Mouse (Mus musculus) testis, adult 2 months (tissue): Measurements from ENCODE around the gene Zfp870. TPM values are rescaled to one million over a fixed set of nuclear protein-coding genes. Genes with fewer than 3 reads are reported as not detected.

Experiments used
- H3K27ac ChIP-seq: fragments of 200-500 bp; 2 replicates; pipeline ENCODE4 v1.5.1; 2012; ENCODE audit warnings: low read depth, low read length; ENCODE audit not compliant: control insufficient read depth, insufficient read depth
- H3K27me3 ChIP-seq: fragments of 200-500 bp; 2 replicates; pipeline ENCODE4 v1.6.1; 2012; ENCODE audit warnings: mild to moderate bottlenecking, low read length, moderate library complexity; ENCODE audit not compliant: control insufficient read depth, insufficient read depth
- H3K36me3 ChIP-seq: fragments of 200-500 bp; 2 replicates; pipeline ENCODE4 v1.6.1; 2012; ENCODE audit warnings: mild to moderate bottlenecking, low read length; ENCODE audit not compliant: control insufficient read depth, insufficient read depth
- H3K4me1 ChIP-seq: fragments of 200-500 bp; 2 replicates; pipeline ENCODE4 v1.6.1; 2012; ENCODE audit warnings: low read length; ENCODE audit not compliant: control insufficient read depth, insufficient read depth
- H3K4me3 ChIP-seq: fragments of 200-500 bp; 2 replicates; pipeline ENCODE4 v1.5.1; 2012; ENCODE audit warnings: low read depth, mild to moderate bottlenecking, low read length, moderate library complexity, mixed read lengths; ENCODE audit not compliant: control insufficient read depth
- CTCF ChIP-seq: fragments of 200-500 bp; IDR thresholded peaks from 2 replicates; pipeline ENCODE4 v1.5.1; 2012; ENCODE audit warnings: low read depth, mild to moderate bottlenecking, inconsistent platforms, low read length, moderate library complexity; ENCODE audit not compliant: control insufficient read depth, insufficient read depth, insufficient replicate concordance
- POLR2A ChIP-seq: fragments of 200-500 bp; IDR thresholded peaks from 2 replicates; pipeline ENCODE4 v1.6.1; 2012; ENCODE audit warnings: low read depth, mild to moderate bottlenecking, inconsistent platforms, low read length, moderate library complexity; ENCODE audit not compliant: control insufficient read depth
- polyA plus RNA-seq: library from polyadenylated mRNA; depleted of rRNA; stranded (reverse); fragments of >200 nt; gene quantifications from 2 replicates; pipeline ENCODE4 v1.2.3, GENCODE M21; 2012; rRNA removed

The Zfp870 gene
- polyA plus RNA-seq, 1 experiment: 0.30 TPM

GRCm38 (mm10) chr17:32851581-32851980, 39.9 kb downstream of the Zfp870 start:
- H3K4me1 ChIP-seq: peaks cover 3% of the 10 kb centered on the region
- H3K27me3 ChIP-seq: no peaks in the 10 kb centered on the region
- H3K27ac ChIP-seq: no peak overlapping the region
- no peak overlapping the region for H3K4me3 ChIP-seq
- TF ChIP-seq POLR2A (no peak), CTCF (no peak)
- no peaks in the 10 kb centered on the region for H3K36me3 ChIP-seq

GRCm38 (mm10) chr17:32841388-32841787, 50.1 kb downstream of the Zfp870 start:
- H3K27ac ChIP-seq: no peak overlapping the region
- no peaks in the 10 kb centered on the region for H3K36me3 ChIP-seq
- no peak overlapping the region for H3K4me3 ChIP-seq
- H3K4me1 ChIP-seq: no peaks in the 10 kb centered on the region
- TF ChIP-seq POLR2A (no peak), CTCF (no peak)
- no peaks in the 10 kb centered on the region for H3K27me3 ChIP-seq

DNA sequence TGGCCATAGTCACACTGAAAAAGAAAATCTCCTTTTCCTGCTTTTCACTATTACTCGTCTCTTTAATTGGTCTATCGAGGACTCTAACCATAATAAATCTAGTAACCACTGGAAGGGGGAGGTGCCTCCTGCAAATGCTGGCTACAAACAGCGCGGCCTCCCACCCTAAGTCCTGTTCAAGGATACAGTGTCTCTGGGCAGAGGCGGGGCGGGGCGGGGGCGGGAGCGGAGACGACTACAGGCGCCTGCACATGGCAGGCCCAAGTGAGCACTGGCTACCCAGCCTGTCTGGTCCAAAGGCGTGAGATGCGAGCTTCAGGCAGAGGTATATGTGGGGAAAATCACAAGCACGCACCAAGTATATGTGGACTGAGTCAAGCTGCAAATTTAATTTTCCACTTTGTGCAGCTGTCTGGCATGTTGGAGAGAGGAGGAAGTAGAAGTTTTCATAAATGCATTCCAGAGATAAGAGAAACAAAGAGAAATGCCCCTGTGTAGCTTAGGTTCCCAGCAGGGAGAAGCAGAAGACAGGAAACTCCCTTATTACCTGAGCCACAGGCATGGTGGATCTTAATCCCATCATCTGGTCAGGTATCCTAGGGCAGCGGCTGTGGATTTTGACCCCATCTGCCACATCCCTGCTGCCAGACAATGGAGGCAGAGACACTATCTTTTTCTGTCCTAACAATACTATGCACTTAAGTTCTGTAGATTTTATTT, 52.2 kb downstream of the Zfp870 start:
- H3K4me3 ChIP-seq: no peak overlapping the region
- H3K36me3 ChIP-seq: no peaks in the 10 kb centered on the region
- H3K27me3 ChIP-seq: no peaks in the 10 kb centered on the region
- TF ChIP-seq CTCF (no peak), POLR2A (no peak)
- no peak overlapping the region for H3K27ac ChIP-seq
- H3K4me1 ChIP-seq: no peaks in the 10 kb centered on the region

DNA sequence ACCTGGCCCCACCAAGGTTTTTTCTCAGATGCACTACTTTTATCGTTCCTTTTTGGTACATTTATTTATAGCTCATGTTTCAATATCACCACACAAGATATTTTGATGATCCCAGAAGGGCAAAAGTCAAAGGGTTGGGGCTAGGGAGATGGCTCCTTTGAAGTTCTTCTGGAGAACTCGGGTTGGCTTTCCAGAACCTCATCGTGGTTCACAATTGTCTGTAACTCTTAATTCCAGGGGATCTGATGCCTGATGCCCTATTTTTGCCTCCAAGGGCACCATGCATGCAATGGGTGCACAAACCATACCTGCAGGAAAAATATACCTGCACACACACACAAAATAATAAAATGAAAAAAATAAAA, 61.0 kb downstream of the Zfp870 start:
- peaks cover 7% of the 10 kb centered on the region for H3K4me1 ChIP-seq
- TF ChIP-seq CTCF (no peak), POLR2A (no peak)
- no peaks in the 10 kb centered on the region for H3K36me3 ChIP-seq
- no peaks in the 10 kb centered on the region for H3K27me3 ChIP-seq
- no peak overlapping the region for H3K27ac ChIP-seq
- no peak overlapping the region for H3K4me3 ChIP-seq

DNA sequence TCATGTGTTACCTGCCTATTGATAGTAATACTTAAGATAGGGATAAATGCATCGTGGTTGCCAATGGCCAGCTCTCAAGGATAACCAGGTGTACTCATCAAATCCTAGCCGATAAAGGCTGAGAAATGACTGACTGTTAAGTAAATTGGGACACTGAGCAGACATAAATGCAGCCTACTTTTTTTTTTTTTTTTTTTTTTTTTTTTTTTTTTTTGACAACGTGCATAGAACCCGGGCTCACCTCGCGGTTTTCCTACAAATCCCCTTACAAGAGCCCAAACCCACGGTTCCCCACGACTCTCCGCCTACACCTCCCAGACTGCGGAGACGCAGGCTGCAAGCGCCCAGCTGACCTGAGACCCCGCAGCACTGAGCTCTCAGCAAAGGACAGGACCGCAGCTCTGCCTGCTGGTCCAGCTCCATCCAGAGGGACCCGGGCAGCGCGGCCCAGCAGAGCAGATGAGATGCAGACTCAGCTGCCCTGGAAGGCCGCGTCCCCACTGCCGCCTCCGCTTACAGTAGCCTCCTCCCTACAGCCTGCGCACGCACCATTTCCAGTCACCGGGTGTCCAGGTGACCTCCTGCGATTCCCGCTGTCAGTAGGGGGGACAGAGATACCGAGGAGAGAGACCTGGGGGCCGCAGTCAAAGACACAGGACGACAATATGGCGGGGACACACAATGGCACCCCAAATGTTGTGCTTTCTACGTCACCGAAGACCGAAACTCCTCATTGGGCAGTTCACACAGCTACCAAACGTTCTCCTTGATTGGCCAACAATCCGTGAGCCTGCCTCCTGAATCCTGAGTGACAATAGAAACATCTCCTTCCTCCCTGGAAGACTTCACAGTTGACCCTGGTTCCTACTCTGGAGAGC, 61.7 kb downstream of the Zfp870 start, which contains the start of gene Zfp799:
TSS of gene Zfp799 (minus strand) at position 722 of the 878 bp plus-strand sequence.
- peaks cover 7% of the 10 kb centered on the region for H3K4me1 ChIP-seq
- H3K4me3 ChIP-seq: peak within 1 kb of the TSS; percentile 91
- no peaks in the 10 kb centered on the region for H3K27me3 ChIP-seq
- H3K27ac ChIP-seq: peak within 1 kb of the TSS; percentile 45; the same call in 1 of the 2 replicates
- no peaks in the 10 kb centered on the region for H3K36me3 ChIP-seq
- TF ChIP-seq POLR2A (0 out of 2 replicates have a peak, but pooled peaks have one; percentile 25), CTCF (no peak)

Other genes starting within 250 kb of the Zfp870 start
- 0.72 and 1.0 TPM in 2 replicates for gene Cyp4f40, start 232.7 kb downstream of the Zfp870 start, polyA plus RNA-seq
- 1.2 and 1.6 TPM in 2 replicates for gene Cyp4f15, start 206.0 kb downstream of the Zfp870 start, polyA plus RNA-seq
- gene Zfp871, start 103.4 kb downstream of the Zfp870 start, polyA plus RNA-seq: 1.5 and 2.0 TPM in 2 replicates
- gene Zfp811, start 81.7 kb downstream of the Zfp870 start, polyA plus RNA-seq: 0.05 and 0.10 TPM in 2 replicates
- 0.36 and 0.58 TPM in 2 replicates for gene Zfp799, start 61.4 kb downstream of the Zfp870 start, polyA plus RNA-seq
- gene Cyp4f14, start 25.7 kb upstream of the Zfp870 start, polyA plus RNA-seq: 0.77 and 1.1 TPM in 2 replicates
- 7.8 and 8.0 TPM in 2 replicates for gene Cyp4f13, start 55.8 kb upstream of the Zfp870 start, polyA plus RNA-seq
- gene Zfp472, start 74.2 kb upstream of the Zfp870 start, polyA plus RNA-seq: 0.64 TPM in 2 replicates
- gene Zfp952, start 101.5 kb upstream of the Zfp870 start, polyA plus RNA-seq: 1.1 and 1.3 TPM in 2 replicates
- 0.90 and 1.8 TPM in 2 replicates for gene Zfp763, start 141.8 kb upstream of the Zfp870 start, polyA plus RNA-seq
- 5.4 and 7.0 TPM in 2 replicates for gene 4921501E09Rik, start 176.4 kb upstream of the Zfp870 start, polyA plus RNA-seq
- 1.6 and 2.6 TPM in 2 replicates for gene Zfp563, start 197.7 kb upstream of the Zfp870 start, polyA plus RNA-seq
- 43.9 and 48.7 TPM in 2 replicates for gene Morc2b, start 248.0 kb upstream of the Zfp870 start, polyA plus RNA-seq